ENCODE assay signal across 10 mouse cellular contexts in the genomic region with DNA sequence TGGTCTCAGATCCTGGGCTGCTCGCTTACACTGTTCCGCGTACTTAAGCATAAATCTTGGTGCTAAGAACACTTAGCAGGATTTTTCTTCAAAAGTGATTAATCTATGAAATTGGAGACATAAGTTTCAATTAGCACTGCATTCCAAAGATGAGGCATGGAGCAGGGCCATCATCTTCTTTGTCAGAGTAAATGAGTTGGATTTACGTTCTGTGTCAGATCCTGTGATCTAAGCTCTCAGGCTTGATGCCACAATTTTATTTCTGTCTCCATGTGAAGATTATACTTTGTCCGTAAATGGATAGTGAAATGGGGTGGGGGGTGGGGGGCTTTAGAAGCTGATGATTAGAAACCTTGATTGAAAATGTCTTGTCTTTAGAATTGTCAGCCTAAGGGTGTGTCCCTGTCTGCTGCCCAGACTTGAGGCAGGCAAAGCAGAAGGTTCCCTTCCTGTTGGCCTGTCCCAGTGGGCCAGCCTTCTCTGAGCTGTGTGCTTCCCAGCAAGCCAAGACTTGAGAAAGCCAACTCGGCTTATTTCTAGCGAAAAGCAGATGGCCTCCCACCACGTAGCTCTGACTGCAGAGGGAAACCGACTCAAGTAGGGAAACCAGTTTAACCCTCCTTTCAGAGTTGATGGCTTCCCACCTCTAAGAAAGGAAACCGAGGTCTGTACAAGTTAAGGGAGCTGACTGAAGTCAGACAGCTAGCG. TPM values are rescaled to one million over a fixed set of nuclear protein-coding genes. Genes with fewer than 3 reads are reported as not detected.
DNase-seq lines count a peak whose midpoint lies in the region; ATAC-seq and TF ChIP-seq lines count a peak whose summit lies in the region.
"Had no signal": no experiment of that assay in that cellular context is flagged by ENCODE, and none has a peak within 500 bp of the region (broad histone marks: within the 10 kb centered on the region; RNA-seq: fewer than 3 reads in every experiment).

No protein-coding gene starts in this region.

- no peak for TF ChIP-seq CTCF in heart, adult 2 months (IDR thresholded peaks at IDR 0.05)

- no peaks in the 10 kb centered on the region; the same call in 1 of the 2 replicates for H3K79me2 ChIP-seq in heart, adult 2 months (replicated peaks; ENCODE audit: control insufficient read depth, insufficient read depth, low read length)

- peak; percentile 84 for ATAC-seq in cerebellum, adult (ENCODE audit: insufficient number of reproducible peaks, low FRiP score, low TSS enrichment)

- peak overlapping the region; percentile 1; the same call in 1 of the 2 replicates for H3K27ac ChIP-seq in heart, adult 2 months

- TF ChIP-seq EP300 in heart, adult 2 months (IDR thresholded peaks at IDR 0.05; ENCODE audit: insufficient read depth, low read depth, low read length) = no peak

- intact Hi-C loops in heart, adult 2 months (cut with DNase I) = no loop called here

- no peaks in the 10 kb centered on the region for H3K36me3 ChIP-seq in heart, adult 2 months (ENCODE audit: control insufficient read depth, insufficient read depth, low read length)

- no peak for DNase-seq in heart, adult 2 months
- no peak for DNase-seq in heart, adult 9 months (ENCODE audit: low spot score in 2 of 2)
- DNase-seq in cerebellum, adult 9-10 months = peak; percentile 91
- peak; percentile 59 to 75 for DNase-seq in right cerebral cortex, postnatal 10 days (ENCODE audit: low spot score in 2 of 2)
- DNase-seq in adrenal gland, adult 8-10 months = no peak
- no peak for DNase-seq in lung, adult 18-20 months
- DNase-seq: lung, adult 2 months; spleen, adult 18-20 months had no signal

- H3K4me1 ChIP-seq in heart, adult 2 months (ENCODE audit: control insufficient read depth, insufficient read depth, low read length) = peaks cover 11% of the 10 kb centered on the region

- no peak for TF ChIP-seq POLR2A in heart, adult 2 months (IDR thresholded peaks at IDR 0.05; ENCODE audit: insufficient read depth, low read depth, low read length)

- 58% methylated on average over 11 of the region's 11 CpGs for WGBS in heart, adult 2 months

- H3K4me3 ChIP-seq in heart, adult 2 months = no peak overlapping the region
- H3K4me3 ChIP-seq: myocyte had no signal

- H3K9ac ChIP-seq in heart, adult 2 months (ENCODE audit: low read depth, low read length) = no peak overlapping the region

- H3K27me3 ChIP-seq in heart, adult 2 months (ENCODE audit: control insufficient read depth, insufficient read depth, low read length) = no peaks in the 10 kb centered on the region

RNA-seq across cellular contexts. Expression of a gene that starts 13.6 kb away (rescaled TPM):
- total RNA-seq in heart, adult 2 months (2021) = 10 to 100 TPM; 66.6 to 74.8 TPM
- 24.2 and 35.7 TPM in 2 replicates for polyA plus RNA-seq in heart, adult 2 months (2012; rRNA removed)
- total RNA-seq in adrenal gland, adult 8-10 months (2022) = 100 to 1,000 TPM in 2 of 4 experiments, 10 to 100 TPM in 2; 96.7 to 117 (median 108) TPM

RNA-seq across cellular contexts. Expression of a gene that starts 14.0 kb away (rescaled TPM):
- 10 to 100 TPM in 1 of 2 experiments, 1 to 10 TPM in 1; 9.5 to 13.6 TPM for total RNA-seq in heart, adult 2 months (2021)
- polyA plus RNA-seq in heart, adult 2 months (2012; rRNA removed) = 13.2 and 14.5 TPM in 2 replicates
- 10 to 100 TPM; 10.1 to 14.4 (median 12.9) TPM for total RNA-seq in adrenal gland, adult 8-10 months (2022)

Comparison
In these comparisons a context has a peak if more than half of its experiments do, and no peak if none do; other contexts are left out.
1. DNase-seq: peak in cerebellum, adult 9-10 months (single experiment) and right cerebral cortex, postnatal 10 days (2 of 2); none in heart, adult 2 months (0 of 2), heart, adult 9 months (0 of 2), adrenal gland, adult 8-10 months (single experiment) and lung, adult 18-20 months (0 of 2).